Mouse (Mus musculus) intestine, embryonic 16.5 days (tissue): ENCODE measurements at regions not wholly inside any gene's neighbourhood (a gene's known extent, or its start where the extent isn't known, plus 50 kb on each side); places are given as distances from the start of the nearest gene placed in this dataset.

Experiments used
- ATAC-seq: fragments of 200-750 bp; cut with Nextera tagmentation; 2 replicates; pipeline ENCODE4 v1.8.0; 2017; ENCODE audit warnings: moderate TSS enrichment, moderate library complexity
- H3K27ac ChIP-seq: fragments of 300-500 bp; sonication (generic); 2 replicates; pipeline ENCODE4 v1.5.1; 2014; ENCODE audit warnings: mild to moderate bottlenecking, low read length
- H3K27me3 ChIP-seq: fragments of 300-500 bp; sonication (generic); replicated peaks from 2 replicates; pipeline ENCODE4 v1.6.1; 2014; ENCODE audit warnings: low read length, control low read depth, mixed read lengths; ENCODE audit not compliant: control insufficient read depth, insufficient read depth
- H3K36me3 ChIP-seq: fragments of 300-500 bp; sonication (generic); 2 replicates; pipeline ENCODE4 v1.6.1; 2014; ENCODE audit warnings: low read length, control low read depth; ENCODE audit not compliant: control insufficient read depth, insufficient read depth
- H3K4me1 ChIP-seq: fragments of 300-500 bp; sonication (generic); 2 replicates; pipeline ENCODE4 v1.6.1; 2014; ENCODE audit warnings: low read length, control low read depth, mixed read lengths; ENCODE audit not compliant: control insufficient read depth, insufficient read depth
- H3K4me2 ChIP-seq: fragments of 300-500 bp; sonication (generic); 2 replicates; pipeline ENCODE4 v1.6.1; 2014; ENCODE audit warnings: low read depth, low read length, control low read depth
- H3K4me3 ChIP-seq: fragments of 300-500 bp; sonication (generic); 2 replicates; pipeline ENCODE4 v1.5.1; 2014; ENCODE audit warnings: mild to moderate bottlenecking, low read length
- H3K9ac ChIP-seq: fragments of 300-500 bp; sonication (generic); 2 replicates; pipeline ENCODE4 v1.6.1; 2014; ENCODE audit warnings: low read depth, low read length
- H3K9me3 ChIP-seq: fragments of 300-500 bp; sonication (generic); 2 replicates; pipeline ENCODE4 v1.6.1; 2016; ENCODE audit warnings: low read length, control low read depth; ENCODE audit not compliant: control insufficient read depth
- WGBS: fragments of 180-500 bp; shearing (Covaris S2); extraction: QIAGEN DNeasy Blood & Tissue Kit; methylation state at CpG from one replicate; pipeline ENCODE4 v1.1.7; 2014; 5-methylcytosine and 5-hydroxymethylcytosine counted together

GRCm38 (mm10) chr8:6658860-6659259 lies 1553.7 kb upstream of the Slc10a2 start:
- H3K27ac ChIP-seq: no peak overlapping the region
- ATAC-seq: no peak
- H3K4me2 ChIP-seq: no peak overlapping the region
- no peaks in the 10 kb centered on the region for H3K27me3 ChIP-seq
- no peaks in the 10 kb centered on the region for H3K9me3 ChIP-seq
- H3K4me1 ChIP-seq: no peaks in the 10 kb centered on the region
- no peaks in the 10 kb centered on the region for H3K36me3 ChIP-seq
- WGBS: 84% methylated on average over 1 of the region's 1 CpGs
- no peak overlapping the region for H3K9ac ChIP-seq
- H3K4me3 ChIP-seq: no peak overlapping the region

GRCm38 (mm10) chr8:6657451-6657990 lies 1552.4 kb upstream of the Slc10a2 start:
- H3K4me2 ChIP-seq: no peak overlapping the region
- no peak overlapping the region for H3K9ac ChIP-seq
- H3K27ac ChIP-seq: no peak overlapping the region
- H3K4me1 ChIP-seq: no peaks in the 10 kb centered on the region
- no peak for ATAC-seq
- no peaks in the 10 kb centered on the region for H3K36me3 ChIP-seq
- no peaks in the 10 kb centered on the region for H3K9me3 ChIP-seq
- no peaks in the 10 kb centered on the region for H3K27me3 ChIP-seq
- H3K4me3 ChIP-seq: no peak overlapping the region
- WGBS: 68% methylated on average over 3 of the region's 3 CpGs

DNA sequence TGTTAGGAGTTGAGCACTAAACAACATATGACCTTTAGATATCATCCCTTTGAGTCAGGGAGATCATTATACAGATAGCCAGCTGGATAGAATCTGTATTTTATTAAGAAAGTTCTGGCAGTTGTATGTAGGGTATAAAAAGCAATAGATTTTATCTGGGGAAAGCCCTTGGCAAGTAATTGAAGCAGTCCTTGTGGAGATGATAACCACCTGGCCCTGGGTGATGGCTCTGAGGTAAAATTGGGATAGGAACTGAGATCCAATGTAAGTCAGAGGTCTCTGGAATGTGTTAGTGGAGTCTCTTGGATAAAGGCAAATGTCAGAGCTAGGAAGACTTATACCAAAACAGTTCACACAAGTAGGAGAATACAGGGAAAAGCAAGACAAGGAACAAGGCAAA lies 1547.0 kb upstream of the Slc10a2 start:
- Histone ChIP-seq H3K9ac (no peak overlapping the region), H3K9me3 (no peaks in the 10 kb centered on the region), H3K27me3 (no peaks in the 10 kb centered on the region), H3K4me1 (no peaks in the 10 kb centered on the region), H3K4me2 (no peak overlapping the region), H3K4me3 (no peak overlapping the region), H3K36me3 (no peaks in the 10 kb centered on the region), H3K27ac (no peak overlapping the region)
- no peak for ATAC-seq

GRCm38 (mm10) chr8:6648083-6648482 lies 1542.9 kb upstream of the Slc10a2 start:
- Histone ChIP-seq H3K4me3 (no peak overlapping the region), H3K9ac (no peak overlapping the region), H3K9me3 (no peaks in the 10 kb centered on the region), H3K27me3 (no peaks in the 10 kb centered on the region), H3K4me2 (no peak overlapping the region), H3K27ac (no peak overlapping the region), H3K4me1 (no peaks in the 10 kb centered on the region), H3K36me3 (no peaks in the 10 kb centered on the region)
- no peak for ATAC-seq

DNA sequence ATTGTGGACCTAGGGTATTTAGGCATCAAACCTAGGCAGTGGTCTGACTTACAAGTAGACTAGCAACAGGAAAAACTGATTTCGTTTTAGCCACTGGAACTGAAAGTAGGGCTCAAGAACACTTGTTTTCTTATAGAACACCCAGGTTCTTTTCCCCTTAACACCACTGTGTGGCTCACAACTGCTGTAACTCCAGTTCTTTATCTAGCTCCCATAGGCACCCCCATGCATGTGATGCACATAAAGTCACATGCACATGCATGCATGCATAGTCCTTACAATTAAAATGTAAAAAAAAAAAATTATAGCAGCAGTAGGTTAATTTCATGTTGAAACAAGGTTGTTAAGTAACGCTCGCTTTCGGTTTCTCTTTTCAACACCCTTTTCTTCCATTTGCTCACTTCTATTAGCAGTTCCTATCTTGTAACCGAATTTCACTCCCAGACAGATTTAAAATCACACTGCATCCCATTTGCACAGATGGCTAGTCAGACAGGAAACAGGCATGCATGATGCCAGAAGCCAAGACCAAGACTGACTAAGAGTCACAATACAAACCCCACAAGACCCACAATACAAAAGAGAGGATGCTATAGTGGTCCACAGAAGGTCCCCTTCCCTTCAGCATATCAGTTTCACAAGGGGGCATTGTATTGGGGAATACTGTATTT lies 1540.3 kb upstream of the Slc10a2 start:
- no peak for ATAC-seq
- no peak overlapping the region for H3K4me2 ChIP-seq
- WGBS: 86% methylated on average over 5 of the region's 5 CpGs
- no peak overlapping the region for H3K4me3 ChIP-seq
- no peaks in the 10 kb centered on the region for H3K4me1 ChIP-seq
- H3K27me3 ChIP-seq: no peaks in the 10 kb centered on the region
- no peak overlapping the region for H3K9ac ChIP-seq
- no peaks in the 10 kb centered on the region for H3K36me3 ChIP-seq
- no peaks in the 10 kb centered on the region for H3K9me3 ChIP-seq
- H3K27ac ChIP-seq: no peak overlapping the region

DNA sequence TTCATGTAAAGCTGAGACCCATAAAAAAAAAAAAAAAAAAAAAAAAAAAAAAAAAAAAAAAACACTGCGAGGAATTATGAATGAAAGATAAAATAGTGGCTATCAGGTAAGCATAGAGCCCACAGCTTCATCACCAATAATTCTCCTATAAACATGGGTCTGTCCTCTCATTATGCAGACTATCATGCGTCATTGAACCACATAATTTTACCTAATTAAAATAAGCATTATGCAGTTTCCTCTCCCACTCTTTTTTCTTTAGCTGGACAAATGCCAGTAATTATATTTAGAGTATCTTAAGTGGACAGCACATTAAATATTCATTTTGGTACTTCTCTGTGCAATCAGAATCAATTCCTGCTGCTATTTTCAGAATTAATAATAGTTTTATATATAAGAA lies 1539.2 kb upstream of the Slc10a2 start:
- WGBS: 88% methylated on average over 2 of the region's 2 CpGs
- Histone ChIP-seq H3K9ac (no peak overlapping the region), H3K4me3 (no peak overlapping the region), H3K27me3 (no peaks in the 10 kb centered on the region), H3K9me3 (no peaks in the 10 kb centered on the region), H3K4me2 (no peak overlapping the region), H3K4me1 (no peaks in the 10 kb centered on the region), H3K36me3 (no peaks in the 10 kb centered on the region), H3K27ac (no peak overlapping the region)
- no peak for ATAC-seq

GRCm38 (mm10) chr8:6627009-6627557 lies 1521.9 kb upstream of the Slc10a2 start:
- no peaks in the 10 kb centered on the region for H3K36me3 ChIP-seq
- WGBS: 45% methylated on average over 8 of the region's 8 CpGs

DNA sequence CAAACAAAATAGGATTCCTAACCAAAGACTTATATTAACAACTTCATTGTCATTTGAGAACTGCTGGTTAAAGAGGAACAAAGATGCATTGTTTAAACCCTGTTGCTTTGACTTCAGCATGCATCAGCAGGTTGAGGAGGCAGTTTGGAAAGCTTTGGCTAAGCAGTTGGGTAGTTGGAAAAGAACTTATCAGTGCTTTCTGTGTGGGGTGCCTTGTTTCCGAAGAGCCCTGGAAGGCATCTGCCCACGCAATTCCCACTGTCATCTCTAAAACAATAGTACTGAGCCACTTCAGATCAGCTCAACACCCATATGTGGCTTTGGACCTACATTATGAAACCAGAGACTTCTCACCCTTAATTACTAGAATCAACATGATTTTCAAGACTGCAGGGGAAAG lies 1503.7 kb upstream of the Slc10a2 start:
- no peak for ATAC-seq
- no peaks in the 10 kb centered on the region for H3K4me1 ChIP-seq
- H3K4me3 ChIP-seq: no peak overlapping the region
- H3K9ac ChIP-seq: no peak overlapping the region
- H3K27me3 ChIP-seq: no peaks in the 10 kb centered on the region
- no peak overlapping the region for H3K27ac ChIP-seq
- no peaks in the 10 kb centered on the region for H3K36me3 ChIP-seq
- H3K4me2 ChIP-seq: no peak overlapping the region
- no peaks in the 10 kb centered on the region for H3K9me3 ChIP-seq
- WGBS: 65% methylated on average over 2 of the region's 2 CpGs

More at GRCm38 (mm10) chr8:6627009-6627557, 1521.9 kb upstream of the Slc10a2 start:
- H3K4me3 ChIP-seq: no peak overlapping the region
- H3K4me2 ChIP-seq: no peak overlapping the region
- H3K27me3 ChIP-seq: no peaks in the 10 kb centered on the region
- no peak overlapping the region for H3K9ac ChIP-seq
- no peaks in the 10 kb centered on the region for H3K4me1 ChIP-seq
- H3K9me3 ChIP-seq: no peaks in the 10 kb centered on the region
- no peak overlapping the region for H3K27ac ChIP-seq
- ATAC-seq: no peak

DNA sequence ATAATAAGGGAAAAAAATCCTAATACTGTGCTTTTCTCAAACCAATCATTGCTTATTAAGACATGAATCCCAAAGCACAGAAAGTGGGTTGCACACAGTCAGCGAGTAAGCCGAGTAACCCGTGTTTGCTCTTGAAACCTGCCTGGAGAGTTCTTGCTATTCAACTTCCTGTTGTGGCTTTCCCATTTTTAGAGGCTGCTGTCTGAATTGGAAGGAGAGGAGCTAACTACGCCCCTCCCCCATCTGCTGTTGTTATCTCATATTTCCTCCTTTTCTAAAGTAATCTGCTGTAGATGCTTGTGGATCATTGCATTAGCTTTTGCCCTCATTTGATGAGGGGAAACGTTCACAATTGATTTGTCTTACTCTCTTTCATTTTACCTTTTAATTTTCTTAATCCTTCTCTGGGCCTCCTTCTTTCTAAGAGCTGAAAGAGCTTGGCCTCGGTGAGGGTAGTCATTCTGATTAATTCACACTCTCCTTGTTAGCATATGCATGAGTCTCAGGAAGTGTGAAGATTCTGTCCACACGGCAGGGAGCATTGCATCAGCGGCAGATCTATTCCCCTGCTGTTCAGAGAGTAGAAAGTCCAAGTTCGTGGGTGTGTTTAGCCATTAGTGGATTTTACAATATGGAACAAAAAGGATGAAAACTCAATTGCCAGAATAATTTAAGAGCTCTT lies 1501.8 kb upstream of the Slc10a2 start:
- no peaks in the 10 kb centered on the region for H3K9me3 ChIP-seq
- no peak overlapping the region for H3K4me2 ChIP-seq
- WGBS: 34% methylated on average over 9 of the region's 9 CpGs
- no peak overlapping the region for H3K4me3 ChIP-seq
- H3K9ac ChIP-seq: no peak overlapping the region
- no peaks in the 10 kb centered on the region for H3K27me3 ChIP-seq
- H3K36me3 ChIP-seq: no peaks in the 10 kb centered on the region
- H3K27ac ChIP-seq: no peak overlapping the region
- ATAC-seq: 0 out of 2 replicates have a peak, but pooled peaks have one; percentile 62
- no peaks in the 10 kb centered on the region for H3K4me1 ChIP-seq
